Mouse (Mus musculus): Measurements from ENCODE around the gene Slc10a7. TPM values are rescaled to one million over a fixed set of nuclear protein-coding genes. Genes with fewer than 3 reads are reported as not detected.
A peak's percentile ranks its signal among the peaks of the same experiment; 100 is the strongest.

The Slc10a7 gene
- total and polyA plus RNA-seq, 3 experiments: 13.7 to 27.3 TPM; not detected in 1

- H3K36me3 ChIP-seq (ENCODE audit: control insufficient read depth in 1 of 2, insufficient read depth in 2 of 2, low read length in 2 of 2): no peaks in the 10 kb centered on the region
- H3K4me3 ChIP-seq (ENCODE audit: control insufficient read depth in 1 of 2, insufficient read depth in 1 of 2, low read depth in 2 of 2, low read length in 2 of 2): no peak overlapping the region
- H3K9ac ChIP-seq (ENCODE audit: control insufficient read depth, low read depth, low read length, poor library complexity, severe bottlenecking): no peak overlapping the region
- H3K27ac ChIP-seq (ENCODE audit: control insufficient read depth, low read depth, low read length): no peak overlapping the region
- H3K9me3 ChIP-seq (replicated peaks; ENCODE audit: insufficient read depth, low read length): no peaks in the 10 kb centered on the region
- no peaks in the 10 kb centered on the region for H3K79me2 ChIP-seq (ENCODE audit: control insufficient read depth, insufficient read depth, low read length, poor library complexity)
- no peaks in the 10 kb centered on the region for H3K27me3 ChIP-seq (ENCODE audit: control insufficient read depth in 1 of 2, insufficient read depth in 2 of 2, low read length in 2 of 2)
- DNase-seq (ENCODE audit: low read depth, low spot score): no peak
- H3K4me1 ChIP-seq (ENCODE audit: control insufficient read depth in 1 of 2, insufficient read depth in 2 of 2, low read length in 2 of 2): peaks cover 0 to 2% of the 10 kb centered on the region in 2 experiments; a peak in 1 of 4 replicates
- TF ChIP-seq BHLHE40 (IDR thresholded peaks at IDR 0.05; ENCODE audit: borderline replicate concordance, low read depth, low read length) (no peak), ZNF384 (IDR thresholded peaks at IDR 0.05; ENCODE audit: low read depth, low read length) (no peak), CHD1 (IDR thresholded peaks at IDR 0.05; ENCODE audit: low read depth, low read length) (no peak), USF2 (IDR thresholded peaks at IDR 0.05; ENCODE audit: borderline replicate concordance in 1 of 2, insufficient read depth in 1 of 2, low read depth in 1 of 2, low read length in 2 of 2) (no peak), POLR2AphosphoS5 (IDR thresholded peaks at IDR 0.05; ENCODE audit: borderline replicate concordance, low read depth, low read length) (no peak), MXI1 (IDR thresholded peaks at IDR 0.05; ENCODE audit: low read depth, low read length) (no peak)
Measured at GRCm38 (mm10) chr8:78738304-78738703, 229.2 kb downstream of the Slc10a7 start.

DNA sequence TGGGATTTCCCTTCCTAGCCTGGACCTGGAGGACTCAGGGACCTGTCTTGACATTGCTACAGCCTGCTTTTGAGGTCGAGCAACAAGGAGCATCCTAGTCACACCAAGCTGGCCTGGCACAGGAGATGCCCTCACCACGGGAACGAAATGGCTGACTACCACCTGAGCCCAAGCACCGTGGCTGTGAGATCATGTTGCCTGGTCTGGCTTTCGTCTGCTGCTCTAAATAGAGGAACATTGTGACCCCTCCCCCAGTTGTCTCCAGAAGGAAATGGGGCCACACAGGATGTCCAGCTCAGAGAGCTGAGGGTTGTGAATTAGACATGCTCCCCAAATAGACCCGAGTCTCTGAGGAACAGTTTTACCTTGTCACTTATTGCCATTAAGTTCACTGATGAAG, 231.8 kb downstream of the Slc10a7 start:
- H3K4me3 ChIP-seq (ENCODE audit: control insufficient read depth in 1 of 2, insufficient read depth in 1 of 2, low read depth in 2 of 2, low read length in 2 of 2): peak overlapping the region; percentile 41 to 48; a peak in 3 of 4 replicates
- no peaks in the 10 kb centered on the region for H3K27me3 ChIP-seq (ENCODE audit: control insufficient read depth in 1 of 2, insufficient read depth in 2 of 2, low read length in 2 of 2)
- no peaks in the 10 kb centered on the region for H3K79me2 ChIP-seq (ENCODE audit: control insufficient read depth, insufficient read depth, low read length, poor library complexity)
- TF ChIP-seq UBTF (IDR thresholded peaks at IDR 0.05; ENCODE audit: borderline replicate concordance, insufficient read depth, low read depth, low read length): no peak
- no peak for TF ChIP-seq MAFK (IDR thresholded peaks at IDR 0.05; ENCODE audit: borderline replicate concordance, low read depth, low read length)
- TF ChIP-seq ETS1 (IDR thresholded peaks at IDR 0.05; ENCODE audit: low read depth, low read length): no peak
- TF ChIP-seq CHD1 (IDR thresholded peaks at IDR 0.05; ENCODE audit: low read depth, low read length): no peak
- TF ChIP-seq MEF2A (IDR thresholded peaks at IDR 0.05; ENCODE audit: extremely low read depth, insufficient replicate concordance, low read depth, low read length, poor library complexity, severe bottlenecking): no peak
- no peaks in the 10 kb centered on the region for H3K9me3 ChIP-seq (replicated peaks; ENCODE audit: insufficient read depth, low read length)
- no peak overlapping the region for H3K27ac ChIP-seq (ENCODE audit: control insufficient read depth, low read depth, low read length)
- H3K9ac ChIP-seq (ENCODE audit: control insufficient read depth, low read depth, low read length, poor library complexity, severe bottlenecking): no peak overlapping the region; the same call in 1 of the 2 replicates
- peak; percentile 16 for DNase-seq (ENCODE audit: low read depth, low spot score)
- peaks cover 0 to 2% of the 10 kb centered on the region in 2 experiments; a peak in 1 of 4 replicates for H3K4me1 ChIP-seq (ENCODE audit: control insufficient read depth in 1 of 2, insufficient read depth in 2 of 2, low read length in 2 of 2)
- no peaks in the 10 kb centered on the region for H3K36me3 ChIP-seq (ENCODE audit: control insufficient read depth in 1 of 2, insufficient read depth in 2 of 2, low read length in 2 of 2)

DNA sequence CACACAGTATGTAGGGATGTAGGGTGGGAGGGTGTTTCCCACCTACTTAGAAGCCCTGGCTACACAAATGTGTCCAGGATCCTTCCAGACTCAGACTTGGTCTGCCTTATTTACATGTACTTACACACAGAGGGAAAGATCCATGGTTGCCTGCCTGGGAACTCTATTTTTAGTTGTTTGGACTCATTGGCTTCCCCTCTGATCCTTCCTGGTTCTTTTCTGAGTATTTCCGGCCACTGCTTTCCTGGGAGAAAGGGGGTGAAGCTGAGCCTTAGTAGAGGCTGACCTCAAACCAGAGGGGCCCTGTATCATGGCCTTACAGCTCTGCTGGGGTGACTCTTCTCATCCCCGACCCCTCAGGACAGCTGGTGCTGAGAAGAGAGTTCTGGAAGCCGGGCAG, 232.3 kb downstream of the Slc10a7 start:
- no peak for TF ChIP-seq ELF1 (IDR thresholded peaks at IDR 0.05; ENCODE audit: low read depth, low read length)
- TF ChIP-seq UBTF (IDR thresholded peaks at IDR 0.05; ENCODE audit: borderline replicate concordance, insufficient read depth, low read depth, low read length): no peak
- TF ChIP-seq SMC3 (IDR thresholded peaks at IDR 0.05; ENCODE audit: low read depth, low read length): no peak
- TF ChIP-seq MXI1 (IDR thresholded peaks at IDR 0.05; ENCODE audit: low read depth, low read length): no peak
- no peak for TF ChIP-seq ZNF384 (IDR thresholded peaks at IDR 0.05; ENCODE audit: low read depth, low read length)
- no peak for TF ChIP-seq RCOR1 (IDR thresholded peaks at IDR 0.05; ENCODE audit: low read depth, low read length)
- TF ChIP-seq GATA1 (IDR thresholded peaks at IDR 0.05; ENCODE audit: low read depth, low read length): no peak
- no peak for TF ChIP-seq MEF2A (IDR thresholded peaks at IDR 0.05; ENCODE audit: extremely low read depth, insufficient replicate concordance, low read depth, low read length, poor library complexity, severe bottlenecking)
- TF ChIP-seq NRF1 (IDR thresholded peaks at IDR 0.05; ENCODE audit: insufficient read depth, low read depth, low read length, poor library complexity, severe bottlenecking): no peak
- no peak for TF ChIP-seq ZMIZ1 (IDR thresholded peaks at IDR 0.05; ENCODE audit: low read depth, low read length)
- H3K36me3 ChIP-seq (ENCODE audit: control insufficient read depth in 1 of 2, insufficient read depth in 2 of 2, low read length in 2 of 2): no peaks in the 10 kb centered on the region
- H3K4me3 ChIP-seq (ENCODE audit: control insufficient read depth in 1 of 2, insufficient read depth in 1 of 2, low read depth in 2 of 2, low read length in 2 of 2): peak overlapping the region; percentile 41 to 48
- H3K27ac ChIP-seq (ENCODE audit: control insufficient read depth, low read depth, low read length): no peak overlapping the region
- no peaks in the 10 kb centered on the region for H3K9me3 ChIP-seq (replicated peaks; ENCODE audit: insufficient read depth, low read length)
- peak; percentile 19 for DNase-seq (ENCODE audit: low read depth, low spot score)
- no peaks in the 10 kb centered on the region for H3K79me2 ChIP-seq (ENCODE audit: control insufficient read depth, insufficient read depth, low read length, poor library complexity)
- peak overlapping the region; percentile 21 for H3K9ac ChIP-seq (ENCODE audit: control insufficient read depth, low read depth, low read length, poor library complexity, severe bottlenecking)
- H3K4me1 ChIP-seq (ENCODE audit: control insufficient read depth in 1 of 2, insufficient read depth in 2 of 2, low read length in 2 of 2): peaks cover 0 to 2% of the 10 kb centered on the region in 2 experiments; a peak in 1 of 4 replicates
- H3K27me3 ChIP-seq (ENCODE audit: control insufficient read depth in 1 of 2, insufficient read depth in 2 of 2, low read length in 2 of 2): no peaks in the 10 kb centered on the region

Data from MEL (cell line).